Mouse (Mus musculus): ENCODE measurements around the gene 1700028J19Rik.

DNA sequence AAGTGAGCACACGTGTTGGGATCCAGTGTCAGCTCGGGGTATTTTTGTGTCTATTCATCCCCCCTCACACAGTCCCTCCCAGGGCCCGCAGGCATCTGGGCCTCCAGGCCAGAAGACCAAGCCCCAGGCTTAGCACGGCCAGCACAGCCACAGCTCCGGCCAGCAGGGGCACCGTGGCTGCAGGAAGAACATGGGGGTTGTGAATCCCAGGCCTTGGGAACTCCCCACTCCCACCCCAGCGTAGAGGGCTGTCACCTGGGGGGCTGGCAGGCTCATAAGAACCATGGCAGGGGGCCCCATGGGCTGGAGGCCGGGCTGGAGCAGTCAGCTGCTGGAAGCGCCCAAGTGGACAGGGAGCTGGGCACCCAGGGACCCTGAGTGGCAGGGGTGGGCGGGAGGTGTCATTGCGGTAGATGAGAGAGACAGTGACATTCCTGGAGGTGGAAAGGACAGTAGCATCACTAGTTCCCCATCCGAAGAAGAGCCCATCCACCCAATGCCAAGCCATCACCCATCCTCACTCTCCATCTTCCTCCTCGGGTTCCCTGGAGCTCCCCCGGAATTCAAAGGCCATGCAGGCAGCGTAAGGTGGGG is 6.6 kb upstream of the 1700028J19Rik start:
- TF ChIP-seq CTCF (IDR thresholded peaks at IDR 0.05; ENCODE audit: low read depth) (no peak), EP300 (IDR thresholded peaks at IDR 0.05; ENCODE audit: low read depth) (no peak)
